Mouse (Mus musculus) kidney, adult 2 months (tissue): ENCODE results near the gene Adh6b.

ENCODE experiments used
- CTCF ChIP-seq: fragments of 200-500 bp; conservative IDR thresholded peaks from 2 replicates; pipeline ENCODE4 v1.5.1; 2011; ENCODE audit warnings: low read depth, mild to moderate bottlenecking, control low read depth, low read length, moderate library complexity, mixed read lengths; ENCODE audit not compliant: insufficient read depth, insufficient read length
- POLR2A ChIP-seq: fragments of 200-500 bp; IDR thresholded peaks from one replicate; pipeline ENCODE4 v1.6.1; 2011; ENCODE audit warnings: low read depth, low read length, control low read depth

GRCm38 (mm10) chr3:138347041-138347440, 5.5 kb downstream of the Adh6b start:
- TF ChIP-seq CTCF = no peak
- TF ChIP-seq POLR2A = no peak
